Mouse (Mus musculus): ENCODE measurements around the gene Gm3417. TPM values are rescaled to one million over a fixed set of nuclear protein-coding genes. Genes with fewer than 3 reads are reported as not detected.

The Gm3417 gene
- total RNA-seq, 1 experiment from 2014 or later: not detected

Other genes with a start within 250 kb of the Gm3417 start
- gene Wdr27, start 35.6 kb downstream of the Gm3417 start, total RNA-seq (2017): 1.6 TPM in 1 of 3 replicates, not detected in the others
- gene 1600012H06Rik, start 35.6 kb downstream of the Gm3417 start, total RNA-seq (2017): 15.5 to 27.8 TPM (median 23.1 TPM) in 3 replicates
- 28.4 to 35.3 TPM (median 33.6 TPM) in 3 replicates for gene Phf10, start 17.5 kb downstream of the Gm3417 start, total RNA-seq (2017)
- 9.5 to 14.7 TPM (median 11.4 TPM) in 3 replicates for gene 9030025P20Rik, start 322 bp downstream of the Gm3417 start, total RNA-seq (2017)
- gene Gm3435, start 31.4 kb upstream of the Gm3417 start, total RNA-seq (2017): 3.3 to 5.3 TPM (median 3.9 TPM) in 3 replicates
- 95.1 to 106 TPM (median 98.2 TPM) in 3 replicates for gene Ermard, start 62.4 kb upstream of the Gm3417 start, total RNA-seq (2017)
- 0.75 to 1.7 TPM in 2 of 3 replicates, not detected in the other for gene Tcte3, start 62.7 kb upstream of the Gm3417 start, total RNA-seq (2017)
- 11.6 to 15.3 TPM (median 14.7 TPM) in 3 replicates for gene Gm3448, start 62.7 kb upstream of the Gm3417 start, total RNA-seq (2017)